Mouse (Mus musculus) mature B cell (primary cell): Measurements from ENCODE around the gene Prom1.

Source experiments
- in situ Hi-C: fragments of 300-500 bp; cut with MboI; formaldehyde crosslinking; loops from 2 replicates; pipeline ENCODE4 v1.14.3; 2019

The Prom1 gene

GRCm38 (mm10) chr5:43974166-43974565, 127.7 kb downstream of the Prom1 start:
- in situ Hi-C loops = no loop called here

GRCm38 (mm10) chr5:43971156-43971555, 130.7 kb downstream of the Prom1 start:
- in situ Hi-C loops = no loop called here

GRCm38 (mm10) chr5:43970532-43970931, 131.3 kb downstream of the Prom1 start:
- in situ Hi-C loops = no loop called here

GRCm38 (mm10) chr5:43968634-43969033, 133.2 kb downstream of the Prom1 start:
- in situ Hi-C loops = no loop called here

- in situ Hi-C loops = no loop called here
Measured at GRCm38 (mm10) chr5:43961056-43961455, 140.8 kb downstream of the Prom1 start.

- in situ Hi-C loops = no loop called here
Measured at GRCm38 (mm10) chr5:43959884-43960440, 141.9 kb downstream of the Prom1 start.

GRCm38 (mm10) chr5:43953241-43953640, 148.6 kb downstream of the Prom1 start:
- in situ Hi-C loops = no loop called here

- in situ Hi-C loops = no loop called here
Measured at GRCm38 (mm10) chr5:43948748-43949275, 153.0 kb downstream of the Prom1 start.

GRCm38 (mm10) chr5:43948111-43948743, 153.6 kb downstream of the Prom1 start:
- in situ Hi-C loops = no loop called here

GRCm38 (mm10) chr5:43947330-43947977, 154.4 kb downstream of the Prom1 start:
- in situ Hi-C loops = no loop called here
